Mouse (Mus musculus) bone marrow macrophage, adult 2 months (primary cell): Measurements from ENCODE around the gene Uba5. TPM values are rescaled to one million over a fixed set of nuclear protein-coding genes. Genes with fewer than 3 reads are reported as not detected.

Experiments
- H3K27ac ChIP-seq: 2 replicates; pipeline ENCODE4 v1.5.1; 2012; ENCODE audit warnings: low read depth, low read length; ENCODE audit not compliant: insufficient read depth
- H3K4me1 ChIP-seq: 2 replicates; pipeline ENCODE4 v1.6.1; 2012; ENCODE audit warnings: low read length; ENCODE audit not compliant: control insufficient read depth, insufficient read depth
- H3K4me3 ChIP-seq: 2 replicates; pipeline ENCODE4 v1.5.1; 2012; ENCODE audit warnings: mild to moderate bottlenecking, low read length, moderate library complexity; ENCODE audit not compliant: insufficient read depth
- CTCF ChIP-seq: IDR thresholded peaks from 2 replicates; pipeline ENCODE4 v1.5.1; 2012; ENCODE audit warnings: low read depth, mild to moderate bottlenecking, low read length, moderate library complexity
- POLR2A ChIP-seq: IDR thresholded peaks from 2 replicates; pipeline ENCODE4 v1.6.1; 2012; ENCODE audit warnings: mild to moderate bottlenecking, low read depth, low read length, borderline replicate concordance
- polyA plus RNA-seq: library from polyadenylated mRNA; stranded (reverse); fragments of >200 nt; gene quantifications from 2 replicates; pipeline ENCODE4 v1.2.4, GENCODE M21; 2012; ENCODE audit not compliant: missing spikeins, insufficient read depth, insufficient read length

Gene Uba5
- polyA plus RNA-seq, 1 experiment, result 31.6 TPM

- H3K4me1 ChIP-seq, result peaks cover 12% of the 10 kb centered on the region
- TF ChIP-seq CTCF, result no peak
- TF ChIP-seq POLR2A, result no peak
- H3K4me3 ChIP-seq, result no peak overlapping the region
- H3K27ac ChIP-seq, result no peak overlapping the region
Observed at GRCm38 (mm10) chr9:104034718-104035117, 28.2 kb downstream of the Uba5 start.

GRCm38 (mm10) chr9:104034231-104034630 lies 28.7 kb downstream of the Uba5 start:
- H3K4me3 ChIP-seq, result no peak overlapping the region
- TF ChIP-seq POLR2A (no peak), CTCF (no peak)
- no peak overlapping the region for H3K27ac ChIP-seq
- peaks cover 8% of the 10 kb centered on the region for H3K4me1 ChIP-seq

GRCm38 (mm10) chr9:104029861-104030260 lies 33.1 kb downstream of the Uba5 start:
- no peak overlapping the region for H3K27ac ChIP-seq
- TF ChIP-seq POLR2A (no peak), CTCF (no peak)
- no peaks in the 10 kb centered on the region for H3K4me1 ChIP-seq
- no peak overlapping the region for H3K4me3 ChIP-seq

- TF ChIP-seq CTCF (no peak), POLR2A (no peak)
- Histone ChIP-seq H3K4me1 (no peaks in the 10 kb centered on the region), H3K4me3 (no peak overlapping the region)
Observed at GRCm38 (mm10) chr9:104027186-104027585, 35.7 kb downstream of the Uba5 start.

GRCm38 (mm10) chr9:104021026-104021425 lies 41.9 kb downstream of the Uba5 start:
- TF ChIP-seq CTCF (no peak), POLR2A (no peak)
- H3K4me3 ChIP-seq, result no peak overlapping the region

More at GRCm38 (mm10) chr9:104027186-104027585, 35.7 kb downstream of the Uba5 start:
- no peak overlapping the region for H3K27ac ChIP-seq

GRCm38 (mm10) chr9:104014526-104014925 lies 48.4 kb downstream of the Uba5 start:
- no peak for TF ChIP-seq POLR2A
- H3K27ac ChIP-seq, result no peak overlapping the region
- no peaks in the 10 kb centered on the region for H3K4me1 ChIP-seq
- H3K4me3 ChIP-seq, result no peak overlapping the region

More at GRCm38 (mm10) chr9:104021026-104021425, 41.9 kb downstream of the Uba5 start:
- Histone ChIP-seq H3K4me1 (no peaks in the 10 kb centered on the region), H3K27ac (no peak overlapping the region)

GRCm38 (mm10) chr9:104002913-104003330 lies 60.0 kb downstream of the Uba5 start:
- Histone ChIP-seq H3K4me1 (peaks cover 3% of the 10 kb centered on the region; the same call in 1 of the 2 replicates), H3K4me3 (peak overlapping the region; percentile 65), H3K27ac (peak overlapping the region; percentile 9; the same call in 1 of the 2 replicates)
- TF ChIP-seq POLR2A (no peak), CTCF (peak; percentile 47)

- peak within 1 kb of the TSS; percentile 65 for H3K4me3 ChIP-seq
- TF ChIP-seq POLR2A, result no peak
- no peak for TF ChIP-seq CTCF
- peak within 1 kb of the TSS; percentile 63 for H3K27ac ChIP-seq
- H3K4me1 ChIP-seq, result peaks cover 3% of the 10 kb centered on the region; the same call in 1 of the 2 replicates
Observed at GRCm38 (mm10) chr9:104001921-104002859, 60.7 kb downstream of the Uba5 start, which contains the start of gene Nphp3. Gene Nphp3, plus strand, starts transcription at chr9:104002544.

GRCm38 (mm10) chr9:104000601-104001000 lies 62.3 kb downstream of the Uba5 start:
- peaks cover 3% of the 10 kb centered on the region; the same call in 1 of the 2 replicates for H3K4me1 ChIP-seq
- TF ChIP-seq POLR2A (no peak), CTCF (no peak)
- H3K27ac ChIP-seq, result no peak overlapping the region
- no peak overlapping the region for H3K4me3 ChIP-seq

Other genes with a start within 250 kb of the Uba5 start
- 2.6 and 2.9 TPM in 2 replicates for gene Nphp3, start 60.6 kb downstream of the Uba5 start, polyA plus RNA-seq
- gene Gm28305, start 22.5 kb downstream of the Uba5 start, polyA plus RNA-seq, result not detected in 2 replicates
- 11.1 and 15.5 TPM in 2 replicates for gene Acad11, start 243 bp upstream of the Uba5 start, polyA plus RNA-seq
- not detected in 2 replicates for gene Ackr4, start 63.8 kb upstream of the Uba5 start, polyA plus RNA-seq
- 65.0 and 86.1 TPM in 2 replicates for gene Dnajc13, start 199.8 kb upstream of the Uba5 start, polyA plus RNA-seq